23 mouse cellular contexts compared by ENCODE assay signal in the genomic region with DNA sequence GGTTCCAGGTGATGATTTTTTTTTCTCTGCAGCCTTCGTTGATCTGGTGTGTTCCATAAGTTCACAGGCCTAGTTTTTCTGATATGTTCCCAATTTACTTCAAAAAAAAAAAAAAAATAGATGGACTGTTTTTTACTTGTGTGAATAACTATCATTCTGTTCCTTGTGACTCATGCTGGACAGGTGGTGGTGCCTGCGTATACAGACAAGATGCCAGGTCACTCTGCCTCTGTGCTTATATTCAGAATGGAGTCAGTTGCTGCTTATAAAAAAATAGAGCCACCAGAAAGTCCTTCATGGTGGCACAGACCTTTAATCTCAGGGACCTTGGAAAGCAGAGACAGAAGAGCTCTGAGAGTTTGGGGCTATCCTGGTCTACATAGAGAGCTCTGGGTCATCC. TPM values are rescaled to one million over a fixed set of nuclear protein-coding genes. Genes with fewer than 3 reads are reported as not detected.
DNase-seq lines count a peak whose midpoint lies in the region; ATAC-seq lines count a peak whose summit lies in the region.
"Had no signal": no experiment of that assay in that cellular context is flagged by ENCODE, and none has a peak within 500 bp of the region (broad histone marks: within the 10 kb centered on the region; RNA-seq: fewer than 3 reads in every experiment).

No protein-coding gene starts in this region.

- H3K27ac ChIP-seq in midbrain, embryonic 11.5 days (ENCODE audit: low read depth, low read length) = no peak overlapping the region
- H3K27ac ChIP-seq in midbrain, embryonic 14.5 days (replicated peaks; ENCODE audit: low read depth, low read length) = no peak overlapping the region
- H3K27ac ChIP-seq: embryonic facial prominence, embryonic 13.5 days; embryonic facial prominence, embryonic 15.5 days; forebrain, embryonic 10.5 days; forebrain, embryonic 12.5 days had no signal

- H3K27me3 ChIP-seq in midbrain, embryonic 11.5 days (ENCODE audit: control insufficient read depth, insufficient read depth, low read length) = no peaks in the 10 kb centered on the region
- no peaks in the 10 kb centered on the region for H3K27me3 ChIP-seq in midbrain, embryonic 14.5 days (ENCODE audit: control insufficient read depth, insufficient read depth, low read length)
- H3K27me3 ChIP-seq: CH12.LX; embryonic facial prominence, embryonic 13.5 days; embryonic facial prominence, embryonic 15.5 days; forebrain, embryonic 12.5 days had no signal

- H3K36me3 ChIP-seq in midbrain, embryonic 11.5 days (ENCODE audit: control insufficient read depth, insufficient read depth, low read length) = no peaks in the 10 kb centered on the region
- no peaks in the 10 kb centered on the region for H3K36me3 ChIP-seq in midbrain, embryonic 14.5 days (ENCODE audit: control insufficient read depth, insufficient read depth, low read length)
- H3K36me3 ChIP-seq: embryonic facial prominence, embryonic 13.5 days; embryonic facial prominence, embryonic 15.5 days; forebrain, embryonic 10.5 days; forebrain, embryonic 12.5 days; G1E had no signal

- H3K9me3 ChIP-seq in midbrain, embryonic 11.5 days (ENCODE audit: control insufficient read depth, low read length) = no peaks in the 10 kb centered on the region
- H3K9me3 ChIP-seq in midbrain, embryonic 14.5 days (ENCODE audit: control insufficient read depth, low read length) = no peaks in the 10 kb centered on the region
- H3K9me3 ChIP-seq: embryonic facial prominence, embryonic 13.5 days; embryonic facial prominence, embryonic 15.5 days; forebrain, embryonic 10.5 days; forebrain, embryonic 12.5 days; G1E had no signal

- no peaks in the 10 kb centered on the region for H3K4me1 ChIP-seq in midbrain, embryonic 11.5 days (ENCODE audit: control insufficient read depth, insufficient read depth, low read length)
- no peaks in the 10 kb centered on the region for H3K4me1 ChIP-seq in midbrain, embryonic 14.5 days (ENCODE audit: control insufficient read depth, insufficient read depth, low read length)
- H3K4me1 ChIP-seq: embryonic facial prominence, embryonic 13.5 days; embryonic facial prominence, embryonic 15.5 days; forebrain, embryonic 10.5 days; forebrain, embryonic 12.5 days had no signal

- DNase-seq in cerebellum, adult 18-20 months = peak; percentile 44 to 57
- DNase-seq in cerebellum, adult 11-12 months = no peak
- DNase-seq in cerebellum, adult 9-10 months = peak; percentile 36
- no peak for DNase-seq in cerebellum, postnatal 14 days
- peak; percentile 17 for DNase-seq in midbrain, embryonic 11.5 days (ENCODE audit: low spot score, missing footprints)
- no peak for DNase-seq in midbrain, embryonic 14.5 days
- DNase-seq: adrenal gland, adult 8-10 months; adrenal gland, postnatal 14 days; adrenal gland, postnatal 36 days; B cell, adult 2 months; embryo, embryonic 11 days had no signal

- H3K4me2 ChIP-seq in midbrain, embryonic 11.5 days = no peak overlapping the region
- no peak overlapping the region for H3K4me2 ChIP-seq in midbrain, embryonic 14.5 days (ENCODE audit: low read length)
- H3K4me2 ChIP-seq: embryonic facial prominence, embryonic 13.5 days; embryonic facial prominence, embryonic 15.5 days; forebrain, embryonic 12.5 days had no signal

- no peak overlapping the region for H3K4me3 ChIP-seq in midbrain, embryonic 11.5 days (ENCODE audit: low read depth, low read length)
- no peak overlapping the region for H3K4me3 ChIP-seq in midbrain, embryonic 14.5 days (replicated peaks; ENCODE audit: low read depth, low read length)
- H3K4me3 ChIP-seq: embryonic facial prominence, embryonic 13.5 days; embryonic facial prominence, embryonic 15.5 days; erythroblast, embryonic 14.5 days; forebrain, embryonic 10.5 days; forebrain, embryonic 12.5 days had no signal

- ATAC-seq in midbrain, embryonic 11.5 days (ENCODE audit: low FRiP score) = no peak
- no peak for ATAC-seq in midbrain, embryonic 14.5 days (ENCODE audit: low FRiP score, low TSS enrichment)
- ATAC-seq: activated CD4-positive, CD25-positive, alpha-beta regulatory T cell, adult 4 months; CD4-positive, CD25-positive, alpha-beta regulatory T cell, adult 4 months; forebrain, embryonic 14.5 days; forebrain, embryonic 16.5 days; Patski had no signal

- 88% methylated on average over 2 of the region's 2 CpGs for WGBS in midbrain, embryonic 11.5 days
- WGBS in midbrain, embryonic 14.5 days = 95% methylated on average over 2 of the region's 2 CpGs

- H3K9ac ChIP-seq in midbrain, embryonic 11.5 days (ENCODE audit: low read length) = no peak overlapping the region
- no peak overlapping the region for H3K9ac ChIP-seq in midbrain, embryonic 14.5 days (replicated peaks; ENCODE audit: low read length)
- H3K9ac ChIP-seq: embryonic facial prominence, embryonic 13.5 days; embryonic facial prominence, embryonic 15.5 days; forebrain, embryonic 12.5 days had no signal

RNA-seq across cellular contexts. Expression of gene Rps6ka5, which starts 8.8 kb away (rescaled TPM):
- 3.2 and 3.8 TPM in 2 replicates for polyA plus RNA-seq in midbrain, embryonic 11.5 days (2014; fragmentation: Nextera tagmentation; extraction: Ambion mirVana)
- 7.0 and 7.9 TPM in 2 replicates for polyA plus RNA-seq in midbrain, embryonic 14.5 days (2014; fragmentation: Nextera tagmentation; extraction: Ambion mirVana)

RNA-seq across cellular contexts. Expression of gene Dglucy, which starts 43.3 kb away (rescaled TPM):
- 0.23 and 0.44 TPM in 2 replicates for polyA plus RNA-seq in midbrain, embryonic 11.5 days (2014; fragmentation: Nextera tagmentation; extraction: Ambion mirVana)
- polyA plus RNA-seq in midbrain, embryonic 14.5 days (2014; fragmentation: Nextera tagmentation; extraction: Ambion mirVana) = 1.7 and 1.9 TPM in 2 replicates
- polyA plus RNA-seq: erythroblast, embryonic 14.5 days had no signal

Comparison
In these comparisons a context has a peak if more than half of its experiments do, and no peak if none do; other contexts are left out.
1. DNase-seq: peak in cerebellum, adult 18-20 months (2 of 2), cerebellum, adult 9-10 months (single experiment) and midbrain, embryonic 11.5 days (single experiment); none in cerebellum, adult 11-12 months (single experiment), cerebellum, postnatal 14 days (0 of 2) and midbrain, embryonic 14.5 days (single experiment).